Mouse (Mus musculus): ENCODE data around the gene Lgr6.

The Lgr6 gene

DNA sequence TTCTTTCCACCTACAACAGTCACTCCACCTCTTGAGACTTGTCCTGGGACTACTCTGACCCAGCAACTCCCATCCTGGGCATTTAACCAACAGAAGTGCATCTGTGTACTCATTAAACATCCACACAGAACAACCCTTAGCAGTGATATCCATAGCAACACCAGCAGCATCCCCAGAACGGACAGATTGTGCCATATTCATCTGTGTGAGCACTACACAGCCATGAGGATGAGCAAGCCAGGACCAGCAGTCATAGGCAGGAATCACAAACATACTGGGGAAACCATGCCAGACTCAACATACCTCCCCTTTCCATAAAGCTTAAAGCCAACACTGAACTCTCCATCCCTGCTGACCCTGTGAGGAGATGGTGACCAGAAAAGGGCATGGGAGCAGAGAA is 17.7 kb downstream of the Lgr6 start:
- in situ Hi-C loops (cut with MboI; ENCODE audit: low pct_unique_long_range_greater_than_20kb in 1 of 2, low sequenced_read_pairs in 2 of 2, unreplicated experiment in 1 of 2) = no loop called here

DNA sequence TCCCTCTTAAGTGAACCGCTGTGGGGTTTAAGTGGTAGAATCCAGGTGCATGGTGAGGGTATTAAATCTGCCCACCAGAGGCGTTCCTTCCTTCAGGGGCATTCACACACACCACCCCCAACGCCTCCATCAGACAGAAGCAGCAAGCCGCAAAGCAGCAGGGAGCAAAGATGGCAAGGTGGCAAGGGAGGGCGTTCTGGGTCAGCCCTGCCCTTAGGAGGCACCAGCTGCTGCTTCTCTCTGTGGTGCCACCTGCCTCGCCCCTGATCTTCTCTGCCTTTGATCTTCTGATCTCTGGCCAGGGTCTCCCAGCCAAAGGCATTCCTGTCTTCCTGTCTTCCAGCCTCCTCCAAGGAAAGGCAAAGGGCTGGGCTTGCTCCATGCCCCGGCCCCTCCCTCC is 19.1 kb downstream of the Lgr6 start:
- in situ Hi-C loops (cut with MboI; ENCODE audit: low pct_unique_long_range_greater_than_20kb in 1 of 2, low sequenced_read_pairs in 2 of 2, unreplicated experiment in 1 of 2) = no loop called here

DNA sequence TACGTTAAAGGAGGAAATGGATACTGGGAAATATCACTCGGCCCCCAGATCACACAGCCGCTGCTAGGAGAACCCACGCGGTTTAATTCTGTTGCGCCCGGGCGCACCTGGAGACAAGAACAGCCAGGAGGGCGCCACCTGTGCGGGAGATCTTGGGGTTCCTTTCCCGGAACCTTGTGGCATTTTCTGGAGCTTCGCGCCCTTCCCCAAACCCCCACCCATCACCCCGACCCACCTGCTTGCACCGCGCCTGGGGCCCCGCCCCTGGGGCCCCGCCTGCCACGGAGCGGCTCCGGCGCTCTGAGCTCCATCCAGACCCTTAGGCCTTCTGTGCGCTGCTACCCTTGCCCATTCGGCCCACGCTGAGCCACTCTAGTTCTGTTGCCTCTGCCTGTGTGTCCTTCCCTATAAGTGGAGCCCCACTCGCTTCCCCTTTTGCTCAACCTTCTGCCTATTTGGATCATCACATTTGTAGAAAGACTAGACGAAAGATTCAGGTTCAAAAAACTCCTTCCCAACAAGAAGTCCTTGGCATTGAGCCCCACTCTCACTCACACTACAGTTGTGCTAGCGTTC is 19.7 kb downstream of the Lgr6 start:
- in situ Hi-C loops (cut with MboI; ENCODE audit: low pct_unique_long_range_greater_than_20kb in 1 of 2, low sequenced_read_pairs in 2 of 2, unreplicated experiment in 1 of 2) = no loop called here

DNA sequence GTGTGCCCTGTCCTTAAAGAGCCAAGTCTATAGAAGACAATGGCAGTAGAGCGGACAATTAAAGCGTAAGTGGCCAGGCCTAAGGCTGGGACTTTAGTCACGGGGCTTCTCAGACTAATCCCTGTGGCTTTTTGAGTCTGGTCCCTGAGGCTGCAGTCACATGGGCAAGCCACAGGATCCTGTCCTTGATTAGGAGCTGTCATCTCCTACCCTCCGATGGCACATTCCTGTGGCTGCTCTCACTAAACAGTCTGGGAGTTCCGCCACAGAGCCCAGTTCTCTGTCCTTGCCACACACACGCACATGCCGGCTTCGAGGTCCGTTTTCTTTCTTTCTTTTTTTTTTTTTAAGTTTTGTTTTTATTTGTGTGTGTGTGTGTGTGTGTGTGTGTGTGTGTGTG is 21.6 kb downstream of the Lgr6 start:
- in situ Hi-C loops (cut with MboI; ENCODE audit: low pct_unique_long_range_greater_than_20kb in 1 of 2, low sequenced_read_pairs in 2 of 2, unreplicated experiment in 1 of 2) = no loop called here

DNA sequence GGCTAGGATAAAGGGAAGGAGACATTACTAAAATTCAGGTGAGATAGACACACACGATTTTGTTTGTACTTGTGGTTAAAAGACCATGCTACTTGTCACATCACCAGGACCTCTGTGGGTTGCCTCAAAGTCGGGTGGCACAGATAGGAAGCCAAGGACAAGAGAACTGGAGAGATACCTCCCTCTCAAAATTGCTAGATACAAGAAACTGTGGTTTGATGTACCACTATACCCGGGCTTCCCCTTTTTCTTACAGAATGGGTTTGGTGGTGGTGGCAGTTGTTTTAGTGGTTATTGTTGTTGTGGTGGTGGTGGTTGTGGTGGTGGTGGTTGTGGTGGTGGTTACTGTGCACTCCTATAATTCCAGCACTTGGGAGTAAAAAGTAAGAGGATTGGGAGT is 22.8 kb downstream of the Lgr6 start:
- in situ Hi-C loops (cut with MboI; ENCODE audit: low pct_unique_long_range_greater_than_20kb in 1 of 2, low sequenced_read_pairs in 2 of 2, unreplicated experiment in 1 of 2) = no loop called here

DNA sequence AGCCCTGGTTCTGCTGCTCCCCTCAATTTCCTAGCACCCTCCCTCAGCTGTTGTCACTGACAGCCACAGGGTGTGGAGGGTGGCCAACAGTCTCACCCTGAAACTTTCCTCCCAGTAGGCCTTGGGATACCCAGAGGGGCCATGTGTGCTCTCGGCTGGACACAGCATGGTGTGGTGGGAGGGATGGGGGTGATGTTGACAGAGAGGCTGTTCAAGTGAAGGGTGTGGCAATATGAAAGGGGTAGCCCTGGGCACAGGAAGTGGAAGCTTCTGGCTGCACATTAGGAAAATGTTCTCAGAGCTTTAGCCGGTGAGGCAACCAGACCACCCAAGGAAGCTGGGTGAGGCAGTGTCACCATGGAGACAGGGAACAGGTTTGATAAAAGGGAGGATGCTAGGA is 26.1 kb downstream of the Lgr6 start:
- in situ Hi-C loops (cut with MboI; ENCODE audit: low pct_unique_long_range_greater_than_20kb in 1 of 2, low sequenced_read_pairs in 2 of 2, unreplicated experiment in 1 of 2) = no loop called here

DNA sequence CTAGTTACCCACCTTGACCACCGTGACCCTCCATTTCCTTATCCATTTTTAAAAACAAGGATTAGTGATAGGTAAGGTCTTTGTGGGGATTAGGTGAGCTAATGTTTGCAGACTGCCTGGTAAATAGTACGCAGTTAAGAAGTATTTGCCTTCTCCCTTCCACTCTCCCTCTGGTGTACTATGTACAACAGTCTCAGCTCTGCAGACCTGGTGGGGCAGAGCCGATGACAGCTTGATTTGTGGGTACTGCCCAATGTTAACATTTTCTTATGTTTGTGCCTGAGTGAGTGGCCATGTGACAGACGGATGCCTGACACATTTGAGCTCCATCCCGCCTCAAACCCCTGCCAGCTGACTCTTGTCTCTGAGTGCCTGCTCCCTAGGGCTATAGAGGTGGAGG is 28.6 kb downstream of the Lgr6 start:
- in situ Hi-C loops (cut with MboI; ENCODE audit: low pct_unique_long_range_greater_than_20kb in 1 of 2, low sequenced_read_pairs in 2 of 2, unreplicated experiment in 1 of 2) = no loop called here

DNA sequence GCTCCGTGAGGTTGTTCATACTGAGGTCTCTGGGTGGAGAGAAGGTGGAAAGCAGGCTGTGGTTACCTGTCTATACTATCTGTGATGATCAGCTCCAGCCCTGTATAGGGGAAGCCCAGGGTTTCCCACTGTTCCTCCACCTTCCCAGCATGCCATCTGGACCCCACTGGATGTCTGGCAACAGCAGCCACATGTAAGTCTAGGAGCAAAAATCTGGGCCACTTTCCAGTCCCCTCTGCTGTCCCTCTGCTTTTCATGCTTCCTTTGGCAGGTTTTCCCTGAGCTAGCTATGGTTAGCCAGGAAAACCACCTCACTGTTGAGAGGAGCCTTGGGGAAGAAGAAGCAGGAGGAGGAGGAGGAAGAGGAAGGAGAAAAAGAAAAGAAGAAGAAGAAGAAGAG is 29.8 kb downstream of the Lgr6 start:
- in situ Hi-C loops (cut with MboI; ENCODE audit: low pct_unique_long_range_greater_than_20kb in 1 of 2, low sequenced_read_pairs in 2 of 2, unreplicated experiment in 1 of 2) = no loop called here

DNA sequence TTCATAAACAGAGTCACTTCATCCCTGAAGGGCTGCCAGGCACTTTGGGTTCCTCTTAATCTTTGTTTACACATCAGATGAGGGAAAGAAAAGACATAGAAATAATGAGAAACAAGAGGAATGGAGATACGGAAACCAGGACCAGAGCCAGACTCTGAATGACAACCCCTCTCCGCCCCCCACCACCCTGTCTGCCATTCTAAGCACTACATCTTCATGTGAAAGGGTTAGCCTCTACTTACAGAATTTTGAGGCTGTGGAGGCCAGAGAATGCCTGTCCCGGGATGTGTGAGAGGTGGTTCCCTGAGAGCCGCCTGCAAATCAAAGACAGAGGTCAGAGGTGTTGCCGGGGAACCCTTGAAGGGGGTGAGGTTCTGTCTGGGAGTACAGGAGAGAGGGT is 32.4 kb downstream of the Lgr6 start:
- in situ Hi-C loops (cut with MboI; ENCODE audit: low pct_unique_long_range_greater_than_20kb in 1 of 2, low sequenced_read_pairs in 2 of 2, unreplicated experiment in 1 of 2) = no loop called here

DNA sequence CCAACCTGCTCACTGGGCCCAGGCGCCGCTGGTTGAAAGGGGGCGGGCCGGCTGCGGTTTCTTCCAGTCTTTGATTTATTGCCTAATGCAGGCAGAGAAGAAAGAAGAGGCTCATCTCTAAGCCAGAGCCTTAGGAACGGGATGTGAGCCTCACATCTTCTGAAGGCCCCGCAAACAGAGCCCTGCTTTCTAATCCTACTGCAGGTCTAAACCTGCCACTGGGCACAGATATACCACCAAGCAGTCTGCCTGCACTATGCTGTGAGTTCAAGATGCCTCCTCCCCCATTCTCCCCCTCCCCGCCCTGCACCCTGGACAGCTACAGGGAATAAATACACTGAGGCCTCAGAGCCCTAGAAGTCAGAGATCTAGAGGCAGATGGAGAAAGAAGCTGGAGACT is 35.2 kb downstream of the Lgr6 start:
- in situ Hi-C loops (cut with MboI; ENCODE audit: low pct_unique_long_range_greater_than_20kb in 1 of 2, low sequenced_read_pairs in 2 of 2, unreplicated experiment in 1 of 2) = no loop called here

DNA sequence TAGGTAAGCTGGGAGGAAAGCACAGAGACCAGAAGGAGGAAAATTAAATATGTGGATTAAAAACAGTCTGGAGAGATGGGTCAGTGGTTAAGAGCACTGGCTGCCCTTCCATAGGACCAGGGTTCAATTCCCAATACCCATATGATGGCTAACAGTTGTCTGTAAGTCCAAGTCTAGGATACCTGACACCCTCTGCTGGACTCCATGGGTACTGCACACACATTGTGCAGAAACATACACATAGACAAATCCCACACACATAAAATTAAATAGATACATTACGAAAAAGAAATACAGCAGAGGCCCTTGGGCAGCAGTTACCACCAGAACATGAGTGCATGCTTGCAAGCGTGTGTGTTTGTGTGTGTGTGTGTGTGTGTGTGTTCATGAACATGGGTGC is 40.6 kb downstream of the Lgr6 start:
- in situ Hi-C loops (cut with MboI; ENCODE audit: low pct_unique_long_range_greater_than_20kb in 1 of 2, low sequenced_read_pairs in 2 of 2, unreplicated experiment in 1 of 2) = no loop called here

DNA sequence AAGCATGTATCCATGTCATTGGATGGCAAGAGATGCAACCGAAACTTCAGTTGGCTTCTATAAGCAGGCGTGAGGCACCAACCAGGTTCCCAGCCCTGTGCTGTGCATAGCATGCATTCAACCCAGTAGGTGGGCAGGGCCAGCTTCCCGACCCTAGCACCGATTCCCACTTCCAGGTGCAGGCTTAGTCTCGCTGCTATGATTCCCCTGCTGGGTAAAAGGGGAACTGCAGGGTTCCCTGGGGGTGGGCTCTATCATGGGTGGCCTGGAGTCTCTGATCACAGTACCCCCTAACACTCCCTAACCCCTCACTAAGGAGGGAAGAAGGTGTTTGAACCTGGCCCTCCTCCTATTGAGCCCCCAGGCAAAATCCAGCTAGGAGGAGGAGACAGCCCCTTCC is 42.1 kb downstream of the Lgr6 start:
- in situ Hi-C loops (cut with MboI; ENCODE audit: low pct_unique_long_range_greater_than_20kb in 1 of 2, low sequenced_read_pairs in 2 of 2, unreplicated experiment in 1 of 2) = no loop called here

DNA sequence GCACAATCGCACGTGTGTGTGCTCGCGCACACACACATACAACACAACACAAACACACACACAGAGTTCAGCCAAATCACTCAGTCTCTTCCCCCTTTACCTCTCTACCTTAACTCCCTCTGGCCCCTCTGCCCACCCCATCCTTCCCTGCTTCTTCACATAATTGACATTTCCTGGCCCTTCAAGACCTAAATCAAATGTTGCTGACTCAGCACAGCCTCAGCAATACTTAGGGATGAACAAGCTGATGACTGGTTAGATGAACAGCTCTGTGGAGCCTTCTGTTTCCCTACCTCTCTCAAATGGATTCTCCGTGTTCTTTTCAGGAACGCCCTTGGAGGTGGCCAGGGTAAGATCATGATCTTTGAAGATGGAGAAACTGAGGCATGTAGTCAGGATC is 43.8 kb downstream of the Lgr6 start:
- in situ Hi-C loops (cut with MboI; ENCODE audit: low pct_unique_long_range_greater_than_20kb in 1 of 2, low sequenced_read_pairs in 2 of 2, unreplicated experiment in 1 of 2) = no loop called here

DNA sequence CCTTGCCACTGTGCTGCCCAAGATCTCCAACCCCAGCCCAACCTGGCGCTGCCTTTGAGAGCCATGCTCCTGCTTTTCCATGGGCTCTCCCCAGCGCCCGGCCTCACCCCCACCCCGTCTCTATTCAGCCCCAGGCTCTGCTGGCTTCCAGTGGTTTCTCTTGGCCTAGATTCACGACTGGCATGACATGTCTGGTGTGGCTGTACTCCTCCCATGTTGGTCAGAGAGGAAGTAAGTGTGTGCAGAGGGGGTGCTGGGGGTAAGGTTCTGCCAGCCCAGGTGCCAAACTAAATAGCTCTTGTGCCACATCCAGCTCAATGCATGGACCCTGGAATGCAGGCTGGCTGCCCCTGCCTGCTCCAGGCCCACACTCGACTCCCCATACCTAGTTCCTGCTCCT is 44.9 kb downstream of the Lgr6 start:
- in situ Hi-C loops (cut with MboI; ENCODE audit: low pct_unique_long_range_greater_than_20kb in 1 of 2, low sequenced_read_pairs in 2 of 2, unreplicated experiment in 1 of 2) = no loop called here

DNA sequence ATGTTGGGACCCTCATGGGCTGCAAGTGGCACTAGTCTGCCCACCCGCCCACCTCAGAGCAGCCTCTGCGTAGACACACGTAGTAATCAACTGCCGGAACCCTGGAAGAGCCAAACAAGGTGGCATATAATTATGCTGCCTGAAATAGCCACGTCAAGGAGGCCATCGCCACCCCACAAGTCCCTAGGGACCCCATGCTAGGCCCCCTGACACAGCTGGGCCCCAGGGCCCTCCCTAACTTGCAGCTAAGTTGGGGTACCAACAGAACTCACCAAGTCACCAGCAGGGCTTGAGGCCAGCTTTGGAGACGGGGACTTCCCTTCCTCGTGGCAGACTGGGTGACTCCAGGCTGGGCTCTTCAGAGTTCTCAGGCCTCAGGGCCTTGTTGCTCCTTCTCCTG is 48.2 kb downstream of the Lgr6 start:
- in situ Hi-C loops (cut with MboI; ENCODE audit: low pct_unique_long_range_greater_than_20kb in 1 of 2, low sequenced_read_pairs in 2 of 2, unreplicated experiment in 1 of 2) = no loop called here

DNA sequence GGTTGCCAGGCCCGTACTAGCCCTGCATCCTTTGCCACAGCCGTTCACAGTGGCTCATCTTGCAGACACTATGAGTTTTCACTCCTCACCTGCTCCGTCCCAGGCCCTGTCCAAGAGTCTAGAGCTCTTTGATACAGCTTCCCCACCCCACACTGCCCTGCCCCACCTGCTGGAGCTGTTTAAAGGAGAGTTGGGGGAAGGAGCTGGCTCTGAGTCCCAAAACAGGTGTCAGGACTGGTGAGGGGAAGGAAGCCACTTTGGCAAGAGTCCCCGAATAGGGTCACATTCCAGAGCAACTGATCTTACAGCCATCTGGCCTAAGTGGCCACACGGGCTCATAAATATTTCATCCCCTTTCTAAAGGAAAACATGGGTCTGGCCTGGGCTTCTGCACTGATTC is 51.0 kb downstream of the Lgr6 start:
- in situ Hi-C loops (cut with MboI; ENCODE audit: low pct_unique_long_range_greater_than_20kb in 1 of 2, low sequenced_read_pairs in 2 of 2, unreplicated experiment in 1 of 2) = no loop called here

DNA sequence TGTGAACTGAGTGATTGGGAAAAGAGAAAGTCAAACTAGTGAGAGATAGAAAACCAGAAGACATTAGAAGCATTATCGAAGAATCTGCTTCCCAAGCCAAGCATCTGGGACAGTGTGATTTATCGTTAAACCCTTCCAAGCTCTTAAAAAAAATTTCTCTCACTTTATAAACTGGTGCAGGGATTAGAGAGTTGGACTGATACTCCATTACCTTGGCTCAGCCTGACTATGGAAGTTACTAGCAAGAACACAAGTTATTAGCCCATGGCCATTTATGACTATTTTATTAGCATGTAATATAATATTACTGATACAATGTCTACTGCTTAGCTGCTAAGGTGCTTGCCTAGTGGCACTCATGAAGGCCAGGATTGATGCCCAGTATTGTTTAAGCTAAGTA is 60.6 kb downstream of the Lgr6 start:
- in situ Hi-C loops (cut with MboI; ENCODE audit: low pct_unique_long_range_greater_than_20kb in 1 of 2, low sequenced_read_pairs in 2 of 2, unreplicated experiment in 1 of 2) = no loop called here

DNA sequence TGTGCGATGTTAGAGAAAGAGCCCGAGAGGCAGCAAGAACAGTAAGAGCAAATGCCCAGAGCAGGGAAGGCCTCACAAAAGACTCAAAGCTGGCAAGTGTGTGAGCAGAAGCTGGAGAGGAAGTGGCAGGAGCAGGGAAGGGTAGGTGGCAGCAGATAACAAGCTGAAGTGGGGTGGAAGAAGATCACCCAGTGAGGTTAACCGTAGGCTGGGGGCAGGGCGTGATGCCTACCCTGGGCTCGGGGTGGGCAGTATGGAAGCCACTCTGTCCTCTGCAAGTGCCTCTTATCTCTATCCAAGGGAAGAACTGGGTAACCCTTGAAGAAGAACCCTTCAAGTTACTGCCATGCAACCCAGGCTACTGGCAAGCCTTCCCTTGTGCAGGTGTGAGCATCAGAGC is 68.8 kb downstream of the Lgr6 start:
- in situ Hi-C loops (cut with MboI; ENCODE audit: low pct_unique_long_range_greater_than_20kb in 1 of 2, low sequenced_read_pairs in 2 of 2, unreplicated experiment in 1 of 2) = no loop called here

DNA sequence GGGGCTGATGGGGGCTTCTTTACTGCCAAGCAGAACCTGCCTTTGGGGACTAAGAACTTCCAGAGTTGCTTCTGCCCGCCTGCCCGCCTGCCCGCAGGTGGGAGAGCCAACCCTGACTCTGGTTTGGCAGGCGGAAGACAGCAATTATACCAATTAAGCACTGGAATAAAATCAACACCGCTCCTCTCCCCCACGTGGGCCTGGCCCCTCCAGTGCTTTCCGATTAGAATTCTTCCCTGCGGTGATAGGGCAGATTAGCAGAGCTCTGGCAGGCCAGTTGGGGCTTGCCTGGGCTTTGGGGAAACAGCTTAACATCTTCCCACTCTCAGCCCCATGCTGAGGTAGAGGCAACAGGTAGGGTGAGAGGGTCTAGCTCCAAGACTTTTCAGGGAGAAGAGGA is 72.4 kb downstream of the Lgr6 start:
- in situ Hi-C loops (cut with MboI; ENCODE audit: low pct_unique_long_range_greater_than_20kb in 1 of 2, low sequenced_read_pairs in 2 of 2, unreplicated experiment in 1 of 2) = no loop called here

DNA sequence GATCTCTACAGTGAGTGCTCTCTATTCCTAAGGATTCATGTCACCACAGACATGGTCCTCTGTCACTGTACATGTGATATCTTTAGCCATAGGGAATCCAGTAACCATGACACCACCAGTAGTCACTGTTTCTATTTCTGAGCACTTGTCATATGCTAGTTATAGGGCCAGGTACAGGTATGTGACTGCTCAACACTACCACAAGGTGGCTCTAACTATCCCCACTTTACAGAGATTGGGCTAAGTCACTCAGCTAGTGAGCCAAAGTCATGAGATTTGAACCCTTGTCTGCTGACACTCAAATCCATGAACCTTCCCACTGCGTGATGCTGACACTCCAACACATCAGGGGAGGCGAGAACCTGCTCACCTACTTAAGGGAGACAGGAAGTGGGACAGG is 75.0 kb downstream of the Lgr6 start:
- in situ Hi-C loops (cut with MboI; ENCODE audit: low pct_unique_long_range_greater_than_20kb in 1 of 2, low sequenced_read_pairs in 2 of 2, unreplicated experiment in 1 of 2) = no loop called here

DNA sequence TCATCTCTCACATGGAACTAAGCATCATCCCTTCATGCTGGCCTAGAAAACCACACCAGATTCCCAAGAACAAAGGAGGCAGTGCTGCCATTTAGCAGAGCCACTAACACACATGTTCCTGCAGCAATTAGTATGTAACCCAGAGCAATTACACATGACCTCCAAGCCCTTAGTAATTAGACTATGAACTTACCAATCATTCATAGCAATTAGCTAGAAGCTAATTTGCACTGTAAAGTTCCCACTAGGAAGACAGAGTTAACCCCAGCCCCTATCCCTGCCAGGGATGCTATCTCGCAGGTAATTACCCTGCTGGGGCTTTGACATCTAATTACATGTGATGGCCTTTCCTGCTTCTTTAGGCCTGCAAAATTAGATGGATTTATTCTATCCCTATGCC is 78.8 kb downstream of the Lgr6 start:
- in situ Hi-C loops (cut with MboI; ENCODE audit: low pct_unique_long_range_greater_than_20kb in 1 of 2, low sequenced_read_pairs in 2 of 2, unreplicated experiment in 1 of 2) = no loop called here

All from mouse embryonic stem cell (cell line).